Mouse (Mus musculus) forebrain, embryonic 12.5 days (tissue): ENCODE measurements at regions not wholly inside any gene's neighbourhood (a gene's known extent, or its start where the extent isn't known, plus 50 kb on each side); places are given as distances from the start of the nearest gene placed in this dataset.

Experiments
- ATAC-seq: fragments of 200-750 bp; cut with Nextera tagmentation; 2 replicates; pipeline ENCODE4 v1.8.0; 2017; ENCODE audit warnings: moderate TSS enrichment; ENCODE audit not compliant: low FRiP score
- H3K27ac ChIP-seq: fragments of 300-500 bp; sonication (generic); 2 replicates; pipeline ENCODE4 v1.5.1; 2016; ENCODE audit warnings: mild to moderate bottlenecking
- H3K27me3 ChIP-seq: fragments of 300-500 bp; sonication (generic); 2 replicates; pipeline ENCODE4 v1.6.1; 2016; ENCODE audit warnings: mild to moderate bottlenecking
- H3K36me3 ChIP-seq: fragments of 300-500 bp; sonication (generic); replicated peaks from 2 replicates; pipeline ENCODE4 v1.6.1; 2016; ENCODE audit warnings: mild to moderate bottlenecking
- H3K4me1 ChIP-seq: fragments of 300-500 bp; sonication (generic); 2 replicates; pipeline ENCODE4 v1.6.1; 2016
- H3K4me2 ChIP-seq: fragments of 300-500 bp; sonication (generic); 2 replicates; pipeline ENCODE4 v1.6.1; 2016; ENCODE audit warnings: mild to moderate bottlenecking, moderate library complexity
- H3K4me3 ChIP-seq: fragments of 300-500 bp; sonication (generic); replicated peaks from 2 replicates; pipeline ENCODE4 v1.5.1; 2016; ENCODE audit warnings: mild to moderate bottlenecking
- H3K9ac ChIP-seq: fragments of 300-500 bp; sonication (generic); 2 replicates; pipeline ENCODE4 v1.6.1; 2016; ENCODE audit warnings: mild to moderate bottlenecking
- H3K9me3 ChIP-seq: fragments of 300-500 bp; sonication (generic); 2 replicates; pipeline ENCODE4 v1.6.1; 2016
- WGBS: fragments of 180-500 bp; shearing (Covaris S2); methylation state at CpG from one replicate; pipeline ENCODE4 v1.1.7; 2016; 5-methylcytosine and 5-hydroxymethylcytosine counted together

DNA sequence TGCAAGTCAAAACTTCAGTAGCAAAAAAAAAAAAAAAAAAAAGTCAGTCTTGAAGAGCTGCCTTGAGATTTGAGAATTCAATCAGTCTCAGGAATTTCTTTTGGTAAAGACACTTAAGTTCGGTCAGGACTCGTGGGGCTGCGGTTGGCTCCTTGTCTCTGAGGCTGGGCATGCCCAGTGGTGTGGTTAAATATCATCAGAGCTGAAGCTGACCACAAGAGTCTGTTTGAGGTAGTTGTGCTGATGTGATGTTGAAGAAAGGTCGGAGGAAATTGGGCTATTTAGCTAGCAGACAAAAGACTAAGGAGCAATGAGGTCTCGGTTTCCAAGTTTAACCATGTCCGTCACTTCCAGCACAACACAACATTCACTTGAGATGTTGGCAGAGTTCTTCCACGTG is 240.4 kb downstream of the En1 start:
- Histone ChIP-seq H3K36me3 (no peaks in the 10 kb centered on the region), H3K4me3 (no peak overlapping the region), H3K4me1 (no peaks in the 10 kb centered on the region), H3K9ac (no peak overlapping the region), H3K9me3 (no peaks in the 10 kb centered on the region), H3K4me2 (no peak overlapping the region), H3K27me3 (no peaks in the 10 kb centered on the region; the same call in 1 of the 2 replicates), H3K27ac (no peak overlapping the region)
- ATAC-seq: no peak
- 68% methylated on average over 7 of the region's 7 CpGs for WGBS

DNA sequence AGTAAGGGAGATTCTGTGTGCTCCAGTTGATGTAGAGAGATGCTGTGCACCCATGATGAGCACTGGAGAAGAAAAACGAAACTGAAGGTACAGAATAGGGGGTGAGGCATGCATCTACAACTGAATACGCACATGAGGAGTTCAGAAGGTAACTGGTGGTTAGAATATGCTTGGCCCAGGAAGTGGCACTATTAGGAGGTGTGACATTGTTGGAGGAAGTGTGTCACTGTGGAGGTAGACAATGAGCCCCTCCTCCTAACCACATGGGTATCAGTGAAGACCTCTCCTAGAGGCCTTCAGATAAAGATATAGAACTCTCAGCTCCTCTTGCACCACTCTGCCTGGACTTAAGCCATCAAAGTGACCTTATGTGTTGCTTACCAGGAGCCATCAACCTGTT is 243.9 kb downstream of the En1 start:
- no peaks in the 10 kb centered on the region for H3K36me3 ChIP-seq
- ATAC-seq: no peak
- H3K4me3 ChIP-seq: no peak overlapping the region
- no peak overlapping the region for H3K4me2 ChIP-seq
- no peak overlapping the region for H3K9ac ChIP-seq
- WGBS: 80% methylated on average over 2 of the region's 2 CpGs
- H3K27ac ChIP-seq: no peak overlapping the region
- no peaks in the 10 kb centered on the region; the same call in none of the 2 replicates for H3K27me3 ChIP-seq
- H3K9me3 ChIP-seq: no peaks in the 10 kb centered on the region
- H3K4me1 ChIP-seq: 0 out of 2 replicates have a peak, but pooled peaks cover 3% of the 10 kb centered on the region

DNA sequence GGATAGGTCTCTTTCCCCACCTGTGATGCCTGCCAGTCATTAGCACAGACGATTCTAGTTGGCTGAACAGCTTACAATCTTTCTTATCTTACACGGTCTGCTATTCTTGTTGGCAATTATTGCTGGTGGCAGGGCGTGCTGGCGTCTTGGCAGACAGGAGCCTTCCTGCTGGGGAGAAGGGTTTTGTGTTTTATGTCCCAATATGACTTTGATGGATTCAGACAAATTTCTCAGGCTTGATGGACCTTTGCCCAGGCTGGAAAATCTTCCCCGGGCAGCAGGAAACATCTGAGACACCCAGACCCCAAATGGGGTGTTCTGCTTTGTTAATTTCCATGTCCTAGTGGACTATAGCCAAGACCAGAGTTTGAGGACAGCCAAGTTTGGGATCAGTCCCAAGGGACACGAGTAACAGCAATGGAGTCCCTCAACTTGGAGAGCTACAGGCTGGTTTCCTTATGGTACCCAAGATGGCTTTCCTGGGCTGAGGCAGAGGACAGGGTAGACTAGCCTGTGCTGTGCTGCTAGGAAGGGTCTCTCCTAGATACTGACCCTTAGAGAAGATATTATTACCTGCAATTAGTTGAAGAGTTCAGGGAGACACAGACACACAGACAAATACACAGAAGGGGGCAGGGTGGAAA is 249.8 kb downstream of the En1 start:
- Histone ChIP-seq H3K4me2 (no peak overlapping the region), H3K27ac (no peak overlapping the region), H3K9ac (no peak overlapping the region), H3K4me3 (no peak overlapping the region), H3K4me1 (0 out of 2 replicates have a peak, but pooled peaks cover 3% of the 10 kb centered on the region), H3K9me3 (no peaks in the 10 kb centered on the region), H3K36me3 (no peaks in the 10 kb centered on the region), H3K27me3 (no peaks in the 10 kb centered on the region; the same call in 1 of the 2 replicates)
- 74% methylated on average over 6 of the region's 6 CpGs for WGBS
- ATAC-seq: no peak

DNA sequence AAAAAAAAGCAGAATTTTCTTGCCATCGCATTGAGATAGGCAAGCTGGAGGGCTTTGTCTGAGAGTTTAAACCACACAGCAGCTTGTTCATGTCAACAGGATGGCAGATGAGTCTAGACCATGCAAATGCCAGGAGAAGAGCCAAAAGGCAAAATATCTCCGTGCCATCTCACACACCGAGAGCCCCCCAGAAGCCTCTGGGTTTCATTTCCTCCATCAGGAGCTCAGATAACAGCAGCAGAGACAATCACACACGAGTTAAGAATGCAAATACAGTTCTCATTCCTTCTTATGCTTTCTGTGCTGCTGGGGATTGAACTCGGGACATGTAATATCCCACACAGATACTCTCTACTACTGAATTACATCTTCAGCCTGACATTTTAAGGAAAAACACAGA is 255.3 kb downstream of the En1 start:
- H3K27ac ChIP-seq: no peak overlapping the region
- no peak overlapping the region for H3K9ac ChIP-seq
- no peaks in the 10 kb centered on the region for H3K27me3 ChIP-seq
- no peak overlapping the region for H3K4me2 ChIP-seq
- WGBS: 81% methylated on average over 5 of the region's 5 CpGs
- no peaks in the 10 kb centered on the region for H3K9me3 ChIP-seq
- no peak for ATAC-seq
- no peaks in the 10 kb centered on the region for H3K36me3 ChIP-seq
- no peak overlapping the region for H3K4me3 ChIP-seq
- no peaks in the 10 kb centered on the region for H3K4me1 ChIP-seq

DNA sequence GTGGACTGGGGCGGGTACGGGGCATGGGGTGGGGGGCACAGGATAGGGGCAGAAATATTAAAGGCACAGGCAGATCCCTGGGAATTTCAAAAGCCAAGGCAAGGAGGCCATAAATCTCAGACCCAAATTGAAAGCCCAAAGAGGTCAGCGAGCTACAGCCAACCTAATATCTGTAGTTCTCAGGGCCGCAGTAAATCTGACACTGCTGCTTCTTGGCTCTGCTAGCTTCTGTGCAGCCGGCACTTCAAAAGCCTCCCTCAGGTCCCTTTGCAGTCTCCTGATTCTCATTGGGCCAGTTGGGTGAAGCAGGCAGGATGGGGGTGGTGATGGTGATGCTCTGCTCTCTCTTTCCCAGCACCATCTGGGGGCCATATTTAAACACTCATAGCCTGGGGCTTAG is 257.3 kb downstream of the En1 start:
- Histone ChIP-seq H3K4me3 (no peak overlapping the region), H3K9ac (no peak overlapping the region), H3K4me1 (no peaks in the 10 kb centered on the region), H3K27ac (no peak overlapping the region), H3K9me3 (no peaks in the 10 kb centered on the region), H3K36me3 (no peaks in the 10 kb centered on the region), H3K4me2 (no peak overlapping the region), H3K27me3 (no peaks in the 10 kb centered on the region)
- no peak for ATAC-seq
- WGBS: 77% methylated on average over 5 of the region's 5 CpGs

DNA sequence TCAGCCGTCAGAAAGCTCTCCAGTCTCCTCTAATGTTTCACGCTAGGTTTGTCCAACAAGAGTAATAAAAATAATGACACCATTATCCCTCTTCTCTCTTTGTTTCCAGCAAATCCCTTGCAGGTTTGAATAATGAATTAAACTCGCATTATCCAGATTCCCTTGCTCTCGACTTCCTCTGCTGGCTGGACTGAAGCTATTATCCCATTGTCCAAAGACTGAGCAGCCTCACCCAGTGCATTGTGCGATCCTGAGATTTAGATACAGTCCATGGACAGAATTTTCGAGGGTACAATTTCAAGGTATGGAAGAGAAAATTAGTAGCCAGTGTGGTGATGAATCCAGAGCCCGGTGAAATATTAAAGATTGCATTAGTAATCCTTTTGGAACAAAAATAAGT is 270.3 kb downstream of the En1 start:
- Histone ChIP-seq H3K27ac (no peak overlapping the region), H3K9me3 (no peaks in the 10 kb centered on the region), H3K27me3 (no peaks in the 10 kb centered on the region), H3K36me3 (no peaks in the 10 kb centered on the region), H3K9ac (no peak overlapping the region), H3K4me2 (no peak overlapping the region), H3K4me1 (no peaks in the 10 kb centered on the region), H3K4me3 (no peak overlapping the region)
- no peak for ATAC-seq
- WGBS: 33% methylated on average over 7 of the region's 7 CpGs

DNA sequence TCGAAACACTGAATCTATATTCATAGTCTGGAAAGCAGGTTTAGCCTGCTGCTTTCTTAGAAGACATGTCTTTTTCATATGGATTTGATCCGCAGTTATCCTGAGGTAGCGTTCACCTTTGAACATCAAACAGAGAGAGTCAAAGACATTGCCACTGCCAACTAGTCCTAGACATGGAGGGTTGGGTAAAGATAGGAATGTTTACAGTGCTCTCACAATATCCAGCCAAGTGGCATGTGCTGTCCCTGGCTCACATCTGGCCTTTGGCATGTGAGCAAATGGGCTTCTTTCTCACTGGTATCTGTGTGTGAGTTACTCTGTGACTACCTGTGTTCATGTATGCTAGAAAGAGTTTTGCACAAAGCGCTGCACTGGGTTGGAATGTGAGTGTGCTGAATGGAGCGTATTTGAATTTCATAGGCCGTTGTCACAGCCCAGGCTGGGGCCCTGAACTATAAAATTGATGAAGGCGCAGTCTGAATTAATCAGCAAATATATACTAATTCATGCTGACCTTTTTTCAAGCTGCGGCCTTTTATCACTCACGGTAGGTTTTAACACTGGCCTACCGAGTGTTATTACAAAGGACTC is 280.8 kb downstream of the En1 start:
- no peaks in the 10 kb centered on the region for H3K9me3 ChIP-seq
- H3K36me3 ChIP-seq: no peaks in the 10 kb centered on the region
- WGBS: 67% methylated on average over 10 of the region's 10 CpGs
- peak; percentile 11; the same call in 1 of the 2 replicates for ATAC-seq
- no peak overlapping the region for H3K9ac ChIP-seq
- no peaks in the 10 kb centered on the region for H3K27me3 ChIP-seq
- no peak overlapping the region for H3K4me2 ChIP-seq
- peaks cover 13% of the 10 kb centered on the region for H3K4me1 ChIP-seq
- H3K27ac ChIP-seq: no peak overlapping the region
- H3K4me3 ChIP-seq: no peak overlapping the region

DNA sequence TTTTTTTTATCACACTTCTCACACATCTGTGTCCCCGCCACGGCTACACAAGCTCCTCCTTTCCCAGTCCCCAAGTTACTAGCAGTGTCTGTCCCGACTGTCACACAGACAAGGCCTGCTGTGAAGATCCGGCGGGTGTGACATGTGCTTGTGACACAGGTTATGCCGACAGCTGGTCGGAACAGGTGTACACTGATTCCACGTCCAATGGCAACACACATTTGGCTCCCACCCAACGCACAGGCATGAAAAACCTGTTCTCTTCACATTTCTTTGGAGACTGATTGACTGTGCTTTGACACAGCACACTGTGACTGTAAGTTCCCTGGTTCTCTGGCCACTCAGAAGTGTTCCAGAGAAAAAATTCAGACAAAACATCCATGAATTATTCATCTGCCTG is 281.4 kb downstream of the En1 start:
- ATAC-seq: peak; percentile 58; the same call in 1 of the 2 replicates
- no peak overlapping the region for H3K4me2 ChIP-seq
- no peaks in the 10 kb centered on the region for H3K27me3 ChIP-seq
- 52% methylated on average over 9 of the region's 9 CpGs for WGBS
- no peaks in the 10 kb centered on the region for H3K9me3 ChIP-seq
- peaks cover 13% of the 10 kb centered on the region for H3K4me1 ChIP-seq
- H3K27ac ChIP-seq: no peak overlapping the region
- no peak overlapping the region for H3K9ac ChIP-seq
- H3K4me3 ChIP-seq: no peak overlapping the region
- H3K36me3 ChIP-seq: no peaks in the 10 kb centered on the region

DNA sequence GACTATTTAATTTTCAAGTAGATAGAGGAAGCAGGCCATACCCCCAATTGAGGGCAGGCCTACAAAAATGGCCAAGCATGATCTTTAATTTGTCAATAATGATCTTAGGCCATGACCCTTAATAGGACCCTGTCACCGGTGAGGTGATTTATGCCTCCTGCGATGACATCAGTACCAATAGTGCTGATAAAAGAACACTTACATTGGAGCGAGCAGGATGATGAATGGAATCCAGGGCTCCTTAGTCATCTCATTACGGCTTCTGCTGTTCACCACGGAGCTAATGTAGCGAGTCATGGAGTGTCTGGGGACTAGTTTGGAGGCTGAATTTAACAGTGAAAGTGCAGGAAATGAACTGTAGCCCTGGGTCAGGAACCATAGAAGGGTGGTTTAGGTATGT is 308.6 kb downstream of the En1 start:
- Histone ChIP-seq H3K27me3 (0 out of 2 replicates have a peak, but pooled peaks cover 5% of the 10 kb centered on the region), H3K9ac (no peak overlapping the region), H3K4me1 (peaks cover 11% of the 10 kb centered on the region), H3K36me3 (no peaks in the 10 kb centered on the region), H3K4me3 (no peak overlapping the region), H3K4me2 (no peak overlapping the region), H3K27ac (no peak overlapping the region), H3K9me3 (no peaks in the 10 kb centered on the region)
- no peak for ATAC-seq
- WGBS: 74% methylated on average over 6 of the region's 6 CpGs

DNA sequence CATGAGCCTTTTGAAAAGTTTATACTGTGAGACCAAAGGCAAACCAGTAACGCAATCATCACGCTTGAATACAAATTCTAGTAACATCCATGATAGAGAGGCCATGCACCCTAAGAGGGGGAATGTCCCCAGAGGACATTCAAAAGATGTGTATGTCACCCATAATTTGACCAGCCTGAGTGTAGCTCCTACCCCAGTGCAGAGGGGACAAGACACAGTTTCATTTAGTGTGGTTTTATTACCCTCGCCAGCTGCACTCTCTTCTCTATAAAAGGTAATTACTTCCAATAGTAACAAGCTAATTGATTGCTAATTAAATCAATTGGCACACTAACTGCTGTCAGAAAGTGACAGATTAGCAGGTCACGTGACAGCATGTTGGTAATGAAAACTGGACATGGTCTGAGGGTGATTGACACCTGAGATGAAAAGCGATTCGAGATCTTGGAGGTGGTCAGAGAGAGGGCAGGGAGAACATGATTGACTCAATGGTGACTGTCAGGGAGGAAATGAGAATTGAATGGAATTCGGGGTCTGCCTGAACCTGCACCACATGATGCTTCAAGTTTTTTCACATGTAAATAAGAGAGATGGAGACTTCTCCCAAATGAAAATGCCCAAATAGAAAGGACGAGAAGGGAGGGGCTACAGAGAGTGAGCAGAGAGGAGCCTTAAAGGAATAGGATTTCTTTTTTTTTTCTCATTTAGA is 309.9 kb downstream of the En1 start:
- no peak overlapping the region for H3K4me2 ChIP-seq
- H3K4me1 ChIP-seq: peaks cover 11% of the 10 kb centered on the region
- no peak overlapping the region for H3K27ac ChIP-seq
- WGBS: 32% methylated on average over 8 of the region's 8 CpGs
- peak; percentile 75 for ATAC-seq
- H3K36me3 ChIP-seq: no peaks in the 10 kb centered on the region
- no peak overlapping the region for H3K4me3 ChIP-seq
- H3K9ac ChIP-seq: no peak overlapping the region
- H3K27me3 ChIP-seq: 0 out of 2 replicates have a peak, but pooled peaks cover 5% of the 10 kb centered on the region
- no peaks in the 10 kb centered on the region for H3K9me3 ChIP-seq

DNA sequence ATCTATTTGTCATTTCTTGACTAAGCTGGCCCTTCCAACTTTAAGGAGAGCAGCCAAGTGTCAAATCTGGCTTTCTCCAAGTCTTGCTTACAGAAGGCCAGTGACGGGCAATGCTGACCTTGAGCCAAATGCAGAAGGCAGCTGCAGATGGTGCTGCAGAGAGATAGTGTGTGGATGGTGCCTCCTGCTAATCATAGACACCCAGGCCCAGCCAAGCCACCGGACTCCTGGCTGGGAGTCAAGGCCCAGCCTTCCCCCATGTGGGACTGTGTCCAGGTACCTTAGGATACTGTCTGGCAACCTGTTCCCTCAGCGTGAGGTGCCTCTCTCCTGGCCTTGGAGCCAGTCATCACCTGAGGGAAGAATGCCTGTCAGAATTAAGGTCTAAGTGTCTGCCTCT is 319.3 kb downstream of the En1 start:
- Histone ChIP-seq H3K4me1 (no peaks in the 10 kb centered on the region), H3K4me2 (no peak overlapping the region), H3K9ac (no peak overlapping the region), H3K27me3 (no peaks in the 10 kb centered on the region), H3K36me3 (no peaks in the 10 kb centered on the region), H3K4me3 (no peak overlapping the region), H3K9me3 (no peaks in the 10 kb centered on the region), H3K27ac (no peak overlapping the region)
- ATAC-seq: no peak
- 82% methylated on average over 3 of the region's 3 CpGs for WGBS

DNA sequence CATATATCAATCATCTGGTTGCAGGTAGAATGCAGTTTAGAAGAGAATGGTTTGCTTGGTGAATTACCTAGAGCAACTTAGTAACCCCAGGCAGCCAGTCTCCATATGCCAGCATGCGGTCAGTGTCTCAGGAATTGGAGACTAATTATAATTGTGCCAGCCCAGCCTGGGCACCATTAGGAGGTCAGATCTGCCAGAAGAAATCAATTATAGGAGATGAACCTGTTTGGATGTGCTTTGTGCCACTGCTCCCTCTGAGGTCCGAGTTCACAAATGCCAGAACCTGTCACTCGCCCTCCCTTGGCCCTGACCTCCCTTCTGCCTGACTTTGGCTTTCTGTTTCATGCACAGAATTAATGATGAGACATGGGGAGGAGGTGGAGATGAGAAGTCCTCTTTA is 323.1 kb downstream of the En1 start:
- WGBS: 88% methylated on average over 3 of the region's 3 CpGs

DNA sequence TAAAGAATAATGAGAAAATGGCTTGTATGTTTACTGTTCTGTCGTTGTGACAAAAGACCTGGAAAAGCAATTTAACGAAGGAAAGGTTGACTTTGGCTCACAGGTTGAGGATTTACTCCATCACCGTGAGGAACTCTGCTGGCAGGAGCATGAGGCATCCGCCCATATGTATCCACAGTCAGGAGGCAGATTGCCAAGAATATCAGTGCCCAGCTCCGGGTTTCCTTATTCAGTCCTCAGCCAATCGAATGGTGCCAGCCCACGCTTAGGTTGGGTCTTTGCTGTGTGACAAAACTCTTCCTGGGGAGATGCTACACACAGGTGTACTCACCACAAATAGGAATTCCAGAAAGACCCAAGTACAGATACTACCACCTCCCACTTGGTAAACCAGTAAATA is 327.9 kb downstream of the En1 start:
- Histone ChIP-seq H3K27me3 (no peaks in the 10 kb centered on the region), H3K36me3 (no peaks in the 10 kb centered on the region), H3K4me2 (no peak overlapping the region), H3K9ac (no peak overlapping the region), H3K4me3 (no peak overlapping the region), H3K4me1 (no peaks in the 10 kb centered on the region), H3K27ac (no peak overlapping the region), H3K9me3 (no peaks in the 10 kb centered on the region)
- no peak for ATAC-seq
- WGBS: 84% methylated on average over 7 of the region's 7 CpGs

More for the DNA sequence above, 323.1 kb downstream of the En1 start:
- H3K9me3 ChIP-seq: no peaks in the 10 kb centered on the region
- H3K4me2 ChIP-seq: no peak overlapping the region
- no peak overlapping the region for H3K4me3 ChIP-seq
- H3K36me3 ChIP-seq: no peaks in the 10 kb centered on the region
- no peaks in the 10 kb centered on the region for H3K27me3 ChIP-seq
- H3K27ac ChIP-seq: no peak overlapping the region
- no peaks in the 10 kb centered on the region for H3K4me1 ChIP-seq
- no peak overlapping the region for H3K9ac ChIP-seq
- no peak for ATAC-seq
